Mouse (Mus musculus) kidney, adult 2 months (tissue): ENCODE results near the gene Maml2. TPM values are rescaled to one million over a fixed set of nuclear protein-coding genes. Genes with fewer than 3 reads are reported as not detected.

Experiments
- DNase-seq: peaks from one replicate; pipeline ENCODE4 v3.0.0; 2021
- H3K27ac ChIP-seq: fragments of 200-500 bp; 2 replicates; pipeline ENCODE4 v1.5.1; 2012; ENCODE audit warnings: low read depth, low read length, control low read depth, inconsistent platforms; ENCODE audit not compliant: insufficient read depth
- H3K27me3 ChIP-seq: fragments of 200-500 bp; replicated peaks from 2 replicates; pipeline ENCODE4 v1.6.1; 2012; ENCODE audit warnings: mild to moderate bottlenecking, moderate library complexity, low read length, inconsistent platforms; ENCODE audit not compliant: control insufficient read depth, insufficient read depth
- H3K36me3 ChIP-seq: fragments of 200-500 bp; 2 replicates; pipeline ENCODE4 v1.6.1; 2012; ENCODE audit warnings: mild to moderate bottlenecking, moderate library complexity, low read length, inconsistent platforms; ENCODE audit not compliant: control insufficient read depth, insufficient read depth
- H3K4me1 ChIP-seq: fragments of 200-500 bp; 2 replicates; pipeline ENCODE4 v1.6.1; 2011; ENCODE audit warnings: low read length; ENCODE audit not compliant: control insufficient read depth, insufficient read depth
- H3K4me3 ChIP-seq: fragments of 200-500 bp; 2 replicates; pipeline ENCODE4 v1.5.1; 2011; ENCODE audit warnings: mild to moderate bottlenecking, low read depth, low read length, control low read depth; ENCODE audit not compliant: insufficient read depth
- CTCF ChIP-seq: fragments of 200-500 bp; conservative IDR thresholded peaks from 2 replicates; pipeline ENCODE4 v1.5.1; 2011; ENCODE audit warnings: low read depth, mild to moderate bottlenecking, control low read depth, low read length, moderate library complexity, mixed read lengths; ENCODE audit not compliant: insufficient read depth, insufficient read length
- POLR2A ChIP-seq: fragments of 200-500 bp; IDR thresholded peaks from one replicate; pipeline ENCODE4 v1.6.1; 2011; ENCODE audit warnings: low read depth, low read length, control low read depth
- WGBS: fragments of 180-500 bp; shearing (Covaris S2); methylation state at CpG from one replicate; pipeline ENCODE4 v1.1.7; 2018; 5-methylcytosine and 5-hydroxymethylcytosine counted together
- polyA plus RNA-seq: library from polyadenylated mRNA; depleted of rRNA; stranded (reverse); fragments of >200 nt; gene quantifications from 2 replicates; pipeline ENCODE4 v1.2.3, GENCODE M21; 2012

Gene Maml2
- polyA plus RNA-seq, 1 experiment, result 4.8 TPM

DNA sequence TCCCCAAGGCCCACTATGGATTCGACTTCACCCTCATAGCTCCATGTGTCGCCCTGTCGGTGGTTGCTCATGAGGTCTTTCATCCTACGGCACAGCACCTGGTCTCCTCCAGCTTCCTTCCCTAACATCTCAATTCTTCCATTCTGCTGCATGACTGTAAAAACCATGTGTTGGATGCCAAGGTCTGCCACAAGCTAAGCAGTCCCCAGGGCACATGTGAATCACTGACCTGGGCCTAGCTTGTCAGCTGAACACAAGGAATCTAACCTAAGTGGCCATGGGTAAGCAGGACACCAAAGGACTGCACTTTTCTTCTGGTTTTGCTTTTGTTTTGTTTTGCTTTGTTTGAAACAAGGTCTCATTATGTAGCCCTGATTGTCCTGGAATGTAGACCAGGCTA lies 271.3 kb downstream of the Maml2 start:
- Histone ChIP-seq H3K4me1 (peaks cover under 1% of the 10 kb centered on the region), H3K27me3 (no peaks in the 10 kb centered on the region), H3K27ac (no peak overlapping the region), H3K4me3 (no peak overlapping the region), H3K36me3 (no peaks in the 10 kb centered on the region)
- 93% methylated on average over 4 of the region's 4 CpGs for WGBS
- no peak for TF ChIP-seq POLR2A
- TF ChIP-seq CTCF, result no peak
- no peak for DNase-seq

GRCm38 (mm10) chr9:13572847-13573246 lies 275.1 kb downstream of the Maml2 start:
- DNase-seq, result no peak
- Histone ChIP-seq H3K27me3 (no peaks in the 10 kb centered on the region), H3K4me3 (no peak overlapping the region), H3K27ac (no peak overlapping the region), H3K4me1 (no peaks in the 10 kb centered on the region; the same call in 1 of the 2 replicates), H3K36me3 (no peaks in the 10 kb centered on the region)
- WGBS, result 98% methylated on average over 3 of the region's 3 CpGs
- no peak for TF ChIP-seq CTCF
- TF ChIP-seq POLR2A, result no peak

GRCm38 (mm10) chr9:13574059-13574458 lies 276.3 kb downstream of the Maml2 start:
- Histone ChIP-seq H3K4me1 (no peaks in the 10 kb centered on the region; the same call in 1 of the 2 replicates), H3K27me3 (no peaks in the 10 kb centered on the region), H3K4me3 (no peak overlapping the region), H3K36me3 (no peaks in the 10 kb centered on the region), H3K27ac (peak overlapping the region; percentile 77)
- DNase-seq, result peak; percentile 78
- 51% methylated on average over 5 of the region's 5 CpGs for WGBS
- TF ChIP-seq CTCF (no peak), POLR2A (no peak)

DNA sequence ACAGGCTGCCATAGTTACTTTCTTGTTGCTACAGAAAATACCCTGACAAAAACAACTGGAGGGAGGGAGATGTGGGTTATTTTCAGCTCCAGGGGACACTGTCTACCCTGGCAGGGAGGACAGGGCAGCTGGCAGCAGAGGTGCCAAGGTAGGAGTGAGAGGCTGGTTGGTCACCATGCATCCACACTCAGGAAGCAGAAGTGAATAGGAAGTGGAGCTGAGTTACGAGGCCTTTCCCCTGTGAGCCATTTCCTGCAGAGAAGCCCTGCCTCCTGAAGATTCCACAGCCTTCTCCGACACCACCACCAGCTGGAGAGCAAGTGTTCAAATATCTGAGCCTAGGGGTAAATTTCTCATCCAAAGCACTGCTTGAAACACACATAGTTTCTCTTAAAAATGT lies 277.2 kb downstream of the Maml2 start:
- WGBS, result 51% methylated on average over 2 of the region's 2 CpGs

DNA sequence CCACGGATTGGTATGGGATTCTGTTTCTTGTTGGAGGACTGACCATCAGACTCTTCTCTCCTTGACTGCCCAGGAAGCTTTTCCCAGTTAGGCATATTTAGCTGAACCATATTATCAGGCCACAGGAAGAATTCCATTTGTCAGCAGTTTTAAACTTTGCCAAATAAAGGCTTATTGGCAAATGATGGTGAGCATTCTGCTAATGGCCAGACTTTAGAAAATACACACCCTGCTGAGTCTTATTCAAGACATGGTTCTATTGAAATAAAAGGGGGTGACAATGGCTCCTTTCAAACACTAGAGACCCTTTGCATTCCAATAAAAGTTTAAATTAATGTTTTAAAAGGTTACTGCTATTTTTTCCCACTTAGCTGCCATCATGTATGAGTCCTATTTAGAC lies 279.4 kb downstream of the Maml2 start:
- Histone ChIP-seq H3K27ac (no peak overlapping the region), H3K4me3 (no peak overlapping the region), H3K36me3 (no peaks in the 10 kb centered on the region), H3K27me3 (no peaks in the 10 kb centered on the region), H3K4me1 (no peaks in the 10 kb centered on the region; the same call in 1 of the 2 replicates)
- DNase-seq, result no peak
- 95% methylated on average over 1 of the region's 1 CpGs for WGBS
- TF ChIP-seq POLR2A (no peak), CTCF (no peak)

More for the DNA sequence above, 277.2 kb downstream of the Maml2 start:
- Histone ChIP-seq H3K4me3 (no peak overlapping the region), H3K27ac (peak overlapping the region; percentile 7), H3K27me3 (no peaks in the 10 kb centered on the region), H3K4me1 (no peaks in the 10 kb centered on the region; the same call in 1 of the 2 replicates), H3K36me3 (no peaks in the 10 kb centered on the region)
- DNase-seq, result peak; percentile 54
- no peak for TF ChIP-seq POLR2A
- 0 out of 2 replicates have a peak, but pooled peaks have one; percentile 8 for TF ChIP-seq CTCF

GRCm38 (mm10) chr9:13581184-13581583 lies 283.4 kb downstream of the Maml2 start:
- H3K4me3 ChIP-seq, result no peak overlapping the region
- H3K36me3 ChIP-seq, result no peaks in the 10 kb centered on the region
- no peak for DNase-seq
- H3K27me3 ChIP-seq, result no peaks in the 10 kb centered on the region
- WGBS, result 71% methylated on average over 5 of the region's 5 CpGs
- no peaks in the 10 kb centered on the region; the same call in 1 of the 2 replicates for H3K4me1 ChIP-seq
- no peak overlapping the region for H3K27ac ChIP-seq
- TF ChIP-seq CTCF (no peak), POLR2A (no peak)

- TF ChIP-seq CTCF (no peak), POLR2A (no peak)
- Histone ChIP-seq H3K4me1 (peaks cover 11% of the 10 kb centered on the region), H3K27me3 (no peaks in the 10 kb centered on the region), H3K4me3 (no peak overlapping the region), H3K27ac (peak overlapping the region; percentile 41), H3K36me3 (no peaks in the 10 kb centered on the region)
- DNase-seq, result no peak
- WGBS, result 40% methylated on average over 5 of the region's 5 CpGs
These were observed 286.2 kb downstream of the Maml2 start for GRCm38 (mm10) chr9:13583952-13584351.

- no peak for DNase-seq
- H3K27ac ChIP-seq, result no peak overlapping the region
- peaks cover 11% of the 10 kb centered on the region for H3K4me1 ChIP-seq
- no peak for TF ChIP-seq CTCF
- no peak for TF ChIP-seq POLR2A
- no peaks in the 10 kb centered on the region for H3K36me3 ChIP-seq
- no peak overlapping the region for H3K4me3 ChIP-seq
- WGBS, result 92% methylated on average over 3 of the region's 3 CpGs
- no peaks in the 10 kb centered on the region for H3K27me3 ChIP-seq
These were observed 286.7 kb downstream of the Maml2 start for GRCm38 (mm10) chr9:13584435-13584834.
